Mouse (Mus musculus): ENCODE results near the gene Sh3pxd2b.

- no peak for TF ChIP-seq CTCF (conservative IDR thresholded peaks at IDR 0.05; ENCODE audit: insufficient read depth, insufficient read length, low read depth, low read length)
- no peak for TF ChIP-seq POLR2A (IDR thresholded peaks at IDR 0.05; ENCODE audit: low read depth, low read length)
Observed at GRCm38 (mm10) chr11:32367056-32367455, 19.4 kb downstream of the Sh3pxd2b start.

Data from kidney, adult 2 months (tissue).